Mouse (Mus musculus): ENCODE data around the gene Fam161b.

Gene Fam161b

DNA sequence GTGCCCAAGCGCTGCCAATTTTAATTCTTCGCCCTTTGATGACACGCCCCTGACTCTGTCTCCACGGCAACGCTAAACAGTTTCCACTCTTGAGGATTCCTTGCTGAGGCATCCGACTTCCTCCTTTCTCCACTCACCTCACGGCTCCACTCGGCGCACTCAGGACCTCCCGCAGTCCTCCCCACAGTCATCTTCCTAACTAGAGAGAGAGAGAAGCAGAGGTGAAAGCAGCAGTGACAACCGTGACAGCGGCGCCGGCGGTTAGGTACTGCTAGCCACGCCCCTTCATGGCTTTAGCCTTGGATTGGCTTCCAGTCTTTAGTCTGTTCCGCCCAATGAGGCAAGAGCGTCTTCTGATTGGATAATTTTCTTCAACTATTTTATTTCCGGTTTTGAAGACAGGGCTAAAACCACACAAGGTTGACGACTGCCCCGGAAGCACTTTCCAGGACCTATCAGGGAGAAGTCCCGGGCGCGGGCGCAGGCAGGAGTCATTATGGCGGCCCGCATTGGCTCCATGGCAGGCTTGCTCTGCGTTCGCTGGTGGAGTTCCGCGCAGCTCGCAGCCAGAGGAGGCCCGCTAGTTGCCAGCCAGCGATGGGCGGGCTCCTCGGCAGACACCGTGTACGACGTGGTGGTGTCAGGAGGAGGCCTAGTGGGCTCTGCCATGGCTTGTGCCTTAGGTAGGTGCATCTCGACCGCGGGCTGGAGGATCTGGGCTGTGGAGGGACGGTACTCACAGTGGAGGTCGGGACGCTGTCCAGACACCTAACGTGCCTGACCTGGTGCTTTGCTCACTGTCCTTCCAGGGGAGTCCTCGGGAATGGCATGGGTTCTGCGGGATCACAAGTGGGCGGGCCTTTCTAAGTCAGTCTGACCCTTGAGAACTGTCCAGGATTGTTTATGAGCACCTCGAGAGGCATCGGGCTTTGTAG lies at the start of gene Fam161b, which contains the start of gene Coq6:
Gene Fam161b (minus strand): TSS at position 279 of the 935 bp plus-strand sequence.
Gene Coq6 (plus strand): TSS at position 103 of the 935 bp plus-strand sequence.
- in situ Hi-C loops (cut with MboI, MseI): no loop called here

DNA sequence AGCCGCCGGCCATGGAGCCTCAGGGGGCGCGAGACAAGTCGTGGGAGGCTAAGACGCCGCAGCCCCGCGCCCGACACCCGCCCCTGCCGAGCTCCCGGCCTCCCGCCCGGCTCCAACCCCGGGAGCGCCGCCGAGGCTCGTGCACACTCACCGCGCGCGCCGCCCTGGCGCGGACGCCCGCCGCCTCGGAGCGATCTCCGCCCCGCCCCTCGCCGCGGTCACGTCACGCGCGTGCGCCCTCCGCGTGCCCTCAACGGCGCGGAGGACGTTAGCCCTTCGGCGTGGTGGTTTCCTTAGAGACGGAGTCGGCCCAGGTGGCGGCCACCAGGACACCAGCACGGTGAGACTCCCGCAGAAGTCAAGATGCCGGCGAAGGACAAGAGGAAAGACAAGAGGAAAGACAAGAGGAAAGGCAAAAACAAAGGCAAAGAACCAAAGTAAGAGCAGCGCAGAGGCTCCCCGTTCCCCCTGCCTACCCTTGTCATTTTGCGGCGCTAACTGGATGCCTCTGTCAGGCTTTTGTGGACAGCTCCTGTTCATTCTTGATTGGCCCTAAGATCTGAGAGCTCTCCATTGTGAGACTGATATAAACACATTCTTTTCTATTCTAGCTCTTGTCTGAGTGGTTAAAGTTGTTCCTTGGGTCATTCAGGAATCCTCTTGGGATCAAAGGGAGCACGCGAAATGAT lies 47.3 kb upstream of the Fam161b start, which contains the start of the genes Entpd5 and Bbof1:
Gene Entpd5 (minus strand): TSS at position 211 of the 689 bp plus-strand sequence.
Gene Bbof1 (plus strand): TSS at position 253 of the 689 bp plus-strand sequence.
- in situ Hi-C loops (cut with MboI, MseI): no loop called here

DNA sequence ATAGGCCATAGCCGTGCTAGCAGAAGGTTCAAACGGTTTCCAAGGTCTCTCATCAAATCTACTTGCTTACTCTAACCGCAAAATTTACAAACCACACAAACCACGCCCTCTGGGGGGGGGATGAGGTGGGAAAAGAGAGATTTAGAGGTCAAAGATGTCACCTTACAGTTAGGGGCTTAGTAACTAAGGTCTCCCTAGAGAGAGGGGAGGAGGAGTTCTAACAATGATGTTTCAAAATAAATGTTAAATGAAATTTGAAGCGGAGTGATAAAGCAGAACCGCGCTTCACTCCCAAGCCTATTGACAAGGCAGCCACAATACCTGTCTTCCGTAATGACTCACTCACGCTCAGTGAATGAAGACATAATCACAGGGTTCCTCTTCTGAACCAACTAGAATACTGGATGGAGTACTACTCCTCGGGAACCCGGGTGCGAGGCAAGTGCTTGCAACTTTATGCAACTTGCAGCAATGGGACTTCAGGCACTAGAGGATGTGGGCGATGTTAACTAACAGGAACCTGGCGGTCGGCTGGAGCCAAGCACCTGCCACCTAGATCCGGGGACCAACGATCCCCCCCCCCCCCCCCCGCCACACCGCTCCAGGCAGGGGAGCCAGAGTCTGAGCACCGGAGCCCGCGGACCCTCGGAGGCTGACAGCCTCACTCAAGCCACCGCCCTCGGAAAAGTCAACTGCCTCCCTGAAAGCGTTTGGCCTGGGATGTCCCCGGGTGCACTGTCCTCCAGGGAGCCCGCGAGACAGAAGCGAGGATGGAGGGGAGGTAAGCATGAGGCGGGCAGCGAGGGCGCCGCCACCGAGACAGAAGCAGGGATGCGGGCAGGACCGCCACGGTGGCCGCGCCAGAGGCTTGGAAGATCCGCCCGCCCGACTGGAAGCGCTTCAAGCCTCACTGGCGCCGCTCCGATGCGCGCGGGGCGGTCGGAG lies 46.5 kb upstream of the Fam161b start:
- in situ Hi-C loops (cut with MboI, MseI): no loop called here

DNA sequence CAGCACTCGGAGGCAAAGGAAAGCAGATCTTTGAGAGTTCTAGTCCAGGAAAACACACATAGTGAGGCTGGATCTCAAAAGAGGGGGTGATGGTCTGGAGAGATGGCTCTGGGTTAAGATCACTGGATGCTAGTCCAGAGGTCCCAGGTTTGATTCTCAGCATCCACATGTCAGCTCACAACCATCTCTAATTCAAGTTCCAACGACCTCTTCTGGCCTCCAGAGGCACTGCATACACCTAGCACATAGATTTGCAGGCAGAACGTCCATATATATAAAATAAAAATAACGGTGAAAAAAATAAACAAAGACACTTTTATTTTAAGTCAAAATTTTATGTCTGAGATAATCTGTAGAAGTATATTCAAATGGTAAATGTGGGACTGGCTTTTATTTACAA lies 45.6 kb upstream of the Fam161b start:
- in situ Hi-C loops (cut with MboI, MseI): no loop called here

DNA sequence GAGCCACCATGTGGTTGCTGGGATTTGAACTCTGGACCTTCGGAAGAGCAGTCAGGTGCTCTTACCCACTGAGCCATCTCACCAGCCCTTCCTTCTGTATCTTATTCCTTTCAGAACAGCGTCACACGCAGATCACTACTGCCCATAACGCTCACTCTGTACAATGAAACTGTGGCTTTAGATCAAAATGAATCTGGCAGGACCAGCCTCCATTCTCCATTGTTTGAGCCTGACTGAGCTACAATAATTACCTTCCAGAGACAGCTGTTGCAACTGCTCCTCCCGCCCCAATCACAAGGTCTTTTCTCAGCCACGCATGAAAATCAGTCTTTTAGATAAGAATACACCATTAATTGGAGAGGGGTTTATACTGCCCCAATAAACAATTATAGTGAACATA lies 42.9 kb upstream of the Fam161b start:
- in situ Hi-C loops (cut with MboI, MseI): no loop called here

DNA sequence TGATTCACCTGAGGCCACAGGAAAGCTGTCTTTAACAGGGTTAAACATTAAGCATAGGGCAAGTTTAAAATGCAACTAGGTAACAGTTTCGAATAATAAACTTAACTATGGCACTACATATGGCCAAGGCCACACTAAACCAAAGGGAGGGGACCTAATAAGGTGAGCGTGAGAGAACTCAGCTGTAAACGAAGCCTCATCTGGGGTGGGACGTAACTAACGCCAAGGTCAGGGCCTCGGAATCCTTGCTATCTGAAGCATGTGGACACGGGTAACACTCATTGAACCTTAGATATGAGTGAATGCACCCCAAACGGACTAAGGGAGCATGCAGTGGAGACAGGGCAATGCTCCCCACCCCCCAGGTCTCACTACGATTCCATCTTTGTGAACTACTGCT lies 41.3 kb upstream of the Fam161b start:
- in situ Hi-C loops (cut with MboI, MseI): no loop called here

DNA sequence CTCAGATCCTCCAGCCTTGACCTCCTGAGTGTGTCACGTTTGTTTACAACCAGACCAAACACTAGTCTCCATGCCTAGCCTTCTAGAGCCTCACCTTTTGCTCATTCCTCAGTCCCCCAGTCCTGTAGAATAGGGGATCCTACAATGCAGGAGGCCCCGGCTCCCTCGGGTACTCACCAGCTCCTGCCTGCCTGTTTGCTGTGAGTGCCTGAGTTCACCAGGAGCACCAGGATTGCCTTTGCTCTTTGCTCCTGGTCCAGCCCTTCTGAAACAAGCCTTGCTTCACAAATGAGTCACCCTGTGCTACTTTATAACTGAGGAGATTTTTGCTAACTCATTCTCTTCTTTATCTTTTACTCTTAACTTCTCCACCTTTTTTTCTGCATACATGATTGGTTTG lies 39.0 kb upstream of the Fam161b start:
- in situ Hi-C loops (cut with MboI, MseI): no loop called here

DNA sequence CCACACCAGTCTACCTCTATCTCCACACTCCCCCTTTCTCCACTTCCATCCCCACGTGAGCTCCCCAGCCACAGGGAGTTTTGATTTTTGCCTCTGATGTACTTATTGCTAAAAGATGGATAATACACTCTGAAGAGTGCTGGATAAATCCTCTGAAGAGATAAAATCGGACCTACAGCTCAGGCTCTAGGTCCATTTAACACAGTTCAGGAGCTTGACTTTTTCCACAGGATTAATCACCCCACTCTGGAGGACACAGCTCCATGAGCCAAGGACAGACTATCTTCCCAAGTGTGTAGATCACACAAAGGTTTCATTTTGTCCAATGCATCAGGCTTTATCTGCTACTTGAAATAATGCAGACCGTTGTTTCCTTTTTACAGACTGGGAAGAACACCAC lies 38.4 kb upstream of the Fam161b start:
- in situ Hi-C loops (cut with MboI, MseI): no loop called here

DNA sequence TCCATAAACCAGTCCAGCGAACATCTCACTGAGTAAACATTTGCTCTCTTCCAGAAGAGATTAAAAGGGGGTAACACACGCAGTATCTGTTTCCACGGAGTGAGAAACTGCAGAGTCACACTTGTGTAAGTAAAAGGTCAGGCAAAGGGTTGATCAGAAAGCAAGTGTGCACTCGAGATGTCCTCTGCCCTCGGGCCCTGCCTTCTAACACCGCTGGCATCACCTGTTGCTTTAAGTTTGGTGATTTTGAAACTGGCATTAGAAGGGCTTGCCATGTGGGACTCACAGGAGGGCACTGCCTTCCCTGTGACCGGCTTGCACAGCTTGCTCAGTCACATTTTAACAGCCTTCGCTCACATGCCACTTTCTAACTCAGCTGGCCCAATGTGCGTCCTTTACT lies 38.0 kb upstream of the Fam161b start:
- in situ Hi-C loops (cut with MboI, MseI): no loop called here

DNA sequence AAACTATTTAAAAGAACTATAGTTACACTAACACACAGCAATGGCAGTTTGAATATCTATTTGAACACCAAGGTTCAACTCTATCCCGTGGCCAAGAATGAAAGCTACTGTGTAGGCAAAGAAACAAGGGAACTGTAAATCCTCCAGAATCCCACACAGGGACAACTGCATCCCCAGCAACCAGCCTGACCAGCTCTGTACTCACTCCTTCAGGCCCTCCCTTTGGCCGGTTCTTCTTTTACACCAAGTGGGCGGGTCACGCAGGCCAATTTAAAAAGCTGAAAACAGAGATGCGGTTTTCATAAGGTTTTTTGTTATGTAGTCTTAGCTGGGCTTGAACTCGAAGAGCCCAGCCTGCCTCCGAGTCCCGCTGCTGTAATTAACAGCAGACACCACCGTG lies 37.5 kb upstream of the Fam161b start:
- in situ Hi-C loops (cut with MboI, MseI): no loop called here

DNA sequence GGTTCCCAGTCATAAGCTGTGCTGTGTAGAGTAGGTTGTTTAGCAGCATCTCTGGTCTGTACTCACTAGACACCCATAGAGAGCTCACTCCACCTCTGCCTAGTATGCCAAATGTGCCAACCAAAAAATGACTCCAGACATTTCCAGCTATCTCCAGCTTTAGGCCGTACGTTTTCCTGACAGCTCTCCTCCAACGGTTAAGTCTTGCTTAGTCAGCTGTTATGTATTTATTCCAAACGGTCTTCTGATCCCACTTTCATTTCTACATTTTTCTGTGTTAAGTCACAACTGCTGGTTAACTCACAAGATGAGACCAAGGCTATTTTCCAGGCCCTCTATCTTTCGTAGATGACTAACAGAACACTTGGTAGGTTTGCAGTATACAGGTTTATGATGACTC lies 37.0 kb upstream of the Fam161b start:
- in situ Hi-C loops (cut with MboI, MseI): no loop called here

DNA sequence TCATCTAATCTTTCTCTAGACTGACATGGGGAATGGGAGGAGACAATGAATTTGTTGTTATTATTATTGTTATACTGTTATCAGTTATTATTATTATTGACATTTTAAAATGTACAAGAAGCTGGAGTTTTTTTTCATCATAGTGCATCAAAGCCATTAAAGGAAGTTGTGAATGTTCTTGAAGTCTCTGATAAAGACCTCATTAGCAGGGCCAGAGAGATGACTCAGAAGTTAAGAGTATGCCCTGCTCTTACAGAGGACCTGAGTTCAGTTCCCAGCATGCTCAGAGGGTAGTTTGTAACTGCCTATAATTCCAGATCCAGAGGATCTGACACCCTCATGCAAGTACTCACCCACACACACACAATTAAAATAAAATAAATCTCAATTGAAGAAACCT lies 36.1 kb upstream of the Fam161b start:
- in situ Hi-C loops (cut with MboI, MseI): no loop called here

DNA sequence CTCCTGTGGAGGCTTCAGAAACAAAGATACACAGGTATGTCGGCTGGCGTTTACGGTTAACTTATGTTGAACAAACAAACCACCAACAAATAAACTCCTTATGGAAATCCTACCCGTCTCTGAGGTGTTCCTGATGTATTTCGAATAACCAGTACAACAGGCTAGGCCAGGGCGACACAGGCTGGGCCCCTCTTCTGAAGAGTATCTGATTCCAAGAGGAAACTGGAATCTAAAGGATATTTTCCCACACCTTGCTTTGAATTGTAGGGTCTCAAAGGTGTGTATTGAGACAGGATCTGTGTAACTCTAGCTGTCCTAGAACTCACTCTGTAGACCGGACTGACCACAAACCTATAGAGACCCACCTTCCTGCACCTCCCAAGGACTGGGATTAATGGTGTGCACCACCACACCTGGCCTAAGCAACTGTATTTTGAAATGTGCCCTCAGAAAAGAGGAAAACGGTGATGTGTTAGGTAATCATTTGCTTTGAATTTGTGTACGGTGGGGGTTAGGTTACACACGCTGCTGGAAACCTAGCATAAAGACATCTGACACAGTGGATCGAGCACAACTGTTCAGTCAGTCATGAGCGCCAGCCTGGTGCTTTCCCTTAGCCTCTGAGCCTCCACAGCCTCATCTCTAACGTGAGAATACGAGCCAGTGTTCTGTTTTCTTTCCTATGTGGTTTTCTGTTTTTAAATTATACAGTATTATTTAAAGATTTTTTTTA lies 35.5 kb upstream of the Fam161b start:
- in situ Hi-C loops (cut with MboI, MseI): no loop called here

DNA sequence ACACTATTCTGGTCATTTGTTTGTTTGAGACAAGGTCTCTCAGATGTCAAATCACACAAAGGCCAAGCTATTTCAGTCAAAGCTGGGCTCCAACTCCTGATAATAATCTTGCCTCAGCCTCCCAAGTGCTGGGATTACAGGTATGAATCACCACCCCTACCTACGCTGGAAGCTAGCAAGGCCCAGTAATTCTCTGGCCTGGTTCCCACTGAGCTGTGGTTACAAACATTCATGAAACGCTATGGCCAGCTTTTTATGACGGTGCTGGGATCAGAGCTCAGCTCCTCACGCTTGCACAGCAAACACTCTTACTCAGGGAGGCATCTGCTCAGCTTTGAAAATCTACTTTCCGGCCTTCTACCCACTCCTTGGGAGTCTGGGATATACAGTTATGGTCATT lies 32.2 kb upstream of the Fam161b start:
- in situ Hi-C loops (cut with MboI, MseI): no loop called here

DNA sequence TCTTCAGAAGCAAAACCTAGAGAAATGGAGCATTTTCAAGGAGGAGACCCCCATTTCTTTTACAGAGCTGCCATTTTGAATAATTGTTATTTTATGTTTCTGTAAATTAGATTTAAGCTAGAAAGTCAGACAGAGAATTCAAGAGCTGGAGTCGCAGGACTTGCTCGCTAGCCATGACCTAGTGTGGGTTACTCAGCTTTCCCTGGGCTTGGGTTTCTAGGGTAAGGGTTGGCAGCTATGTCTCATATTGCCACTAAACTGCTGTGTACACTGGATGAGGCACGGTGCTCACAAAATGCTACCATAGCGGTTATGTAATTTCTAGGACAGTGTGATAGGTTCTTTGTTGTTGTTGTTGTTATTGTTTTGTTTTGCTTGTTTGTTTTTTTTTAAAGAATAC lies 31.0 kb upstream of the Fam161b start:
- in situ Hi-C loops (cut with MboI, MseI): no loop called here

DNA sequence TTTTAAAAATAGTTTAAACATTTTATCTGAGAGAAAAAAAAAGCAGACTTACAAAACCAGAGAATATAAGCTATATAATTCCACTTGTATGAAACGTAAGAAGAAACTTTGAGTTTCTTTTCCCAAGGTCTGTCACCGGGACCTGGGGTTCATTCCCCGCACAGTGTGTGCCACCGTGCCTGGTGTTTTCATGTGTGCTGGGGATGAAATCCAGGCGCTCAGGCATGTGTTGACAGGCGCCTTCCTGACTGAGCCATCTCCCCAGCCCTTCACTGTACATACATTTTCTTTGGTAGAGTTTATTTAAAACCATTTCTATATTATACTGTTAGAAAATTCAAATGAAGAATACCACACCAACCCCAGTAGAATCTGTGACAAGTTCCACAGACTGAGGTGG lies 28.7 kb upstream of the Fam161b start:
- in situ Hi-C loops (cut with MboI, MseI): no loop called here

DNA sequence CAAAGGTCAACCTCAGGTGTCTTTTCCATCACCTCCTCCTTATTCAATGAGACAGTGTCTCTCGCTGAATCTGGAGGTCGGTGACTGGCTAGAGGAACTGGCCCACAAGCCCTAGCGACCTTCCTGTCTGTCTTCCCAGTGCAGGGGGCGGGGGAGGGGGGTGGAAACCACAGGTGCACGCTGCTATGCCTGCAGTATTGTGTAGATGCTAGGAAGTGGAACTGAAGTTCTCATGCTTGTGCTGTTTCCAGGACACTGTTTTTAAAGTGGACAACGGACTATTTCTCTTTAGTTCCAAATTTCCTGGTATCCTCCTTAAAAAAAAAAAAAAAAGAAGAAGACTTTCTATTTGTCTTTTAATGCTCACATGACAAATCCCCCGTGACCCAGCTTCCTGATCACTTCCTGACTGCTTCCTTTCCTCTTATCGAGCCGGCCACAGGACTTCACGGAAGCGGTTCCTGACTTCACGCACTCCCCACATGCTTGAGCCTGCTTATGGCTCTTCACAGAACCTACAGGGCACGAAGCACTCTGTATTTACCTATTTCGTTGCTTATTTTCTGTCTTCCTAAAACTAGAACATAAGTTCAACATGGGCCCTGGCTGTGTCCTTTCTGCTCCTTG lies 27.3 kb upstream of the Fam161b start:
- in situ Hi-C loops (cut with MboI, MseI): no loop called here

DNA sequence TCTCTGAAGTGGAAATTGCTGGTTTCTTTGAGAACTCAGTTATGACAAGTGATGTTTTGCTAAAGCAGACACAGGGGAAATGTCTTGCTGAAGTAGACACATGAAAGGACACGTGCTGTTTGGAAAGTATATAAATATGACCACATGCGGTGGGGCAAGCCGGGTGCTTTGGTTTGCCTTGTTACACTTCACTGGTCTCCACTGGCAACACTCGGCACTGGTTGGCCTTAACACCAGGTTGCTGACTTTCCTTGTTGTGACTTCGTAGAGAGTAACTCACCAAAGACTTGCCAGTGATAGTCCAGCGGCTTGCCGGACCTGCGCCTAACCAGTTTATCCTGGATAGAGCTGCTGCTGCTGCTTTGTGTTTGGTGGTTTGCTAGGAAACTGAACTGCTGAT lies 26.5 kb upstream of the Fam161b start:
- in situ Hi-C loops (cut with MboI, MseI): no loop called here

DNA sequence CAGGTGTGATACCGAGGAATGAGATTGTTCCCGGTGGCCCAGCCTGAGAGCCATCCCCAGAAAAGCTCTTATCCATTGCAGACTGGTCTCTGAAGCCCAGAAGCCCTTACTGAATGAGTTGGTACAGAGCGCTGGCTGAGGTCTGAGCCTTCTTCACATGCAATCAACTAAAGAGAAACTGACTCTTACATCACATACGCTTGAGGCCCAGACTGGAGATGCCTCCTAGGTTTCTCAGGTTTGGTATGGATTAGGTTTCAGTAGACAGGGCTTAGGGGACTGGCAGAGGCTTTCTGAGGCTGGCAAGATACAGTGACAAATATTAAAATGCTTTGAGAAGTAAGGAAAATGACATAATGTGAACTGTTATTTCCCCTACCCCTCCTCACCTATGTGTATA lies 23.8 kb upstream of the Fam161b start:
- in situ Hi-C loops (cut with MboI, MseI): no loop called here

DNA sequence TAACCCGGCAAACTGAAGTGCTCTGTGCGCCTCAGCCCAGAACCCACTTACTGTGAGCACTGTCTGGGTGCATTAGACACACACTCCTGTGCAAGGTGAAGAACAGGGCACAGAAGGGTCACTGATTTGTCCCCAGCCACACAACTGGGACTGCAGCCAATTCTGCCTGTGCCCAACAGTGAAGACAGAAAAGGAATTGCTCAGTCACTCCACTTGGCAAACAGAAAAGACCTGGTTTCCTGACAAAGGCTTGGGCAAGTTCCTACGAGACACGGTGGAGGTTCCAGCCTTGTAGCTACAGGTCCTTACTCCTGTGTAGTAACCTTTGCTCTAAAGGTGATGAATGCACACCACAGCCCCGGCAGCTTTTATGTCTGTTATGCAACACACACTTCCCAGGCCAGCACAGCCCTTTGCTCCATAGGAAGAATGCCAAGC lies 23.0 kb upstream of the Fam161b start:
- in situ Hi-C loops (cut with MboI, MseI): no loop called here

All from regulatory T cell (primary cell).